Mouse (Mus musculus): ENCODE data around the gene Spns2. TPM values are rescaled to one million over a fixed set of nuclear protein-coding genes. Genes with fewer than 3 reads are reported as not detected.
A peak's percentile ranks its signal among the peaks of the same experiment; 100 is the strongest.

Spns2 gene
- total and polyA plus RNA-seq, 3 experiments: 0.07 to 0.17 (median 0.14) TPM

DNA sequence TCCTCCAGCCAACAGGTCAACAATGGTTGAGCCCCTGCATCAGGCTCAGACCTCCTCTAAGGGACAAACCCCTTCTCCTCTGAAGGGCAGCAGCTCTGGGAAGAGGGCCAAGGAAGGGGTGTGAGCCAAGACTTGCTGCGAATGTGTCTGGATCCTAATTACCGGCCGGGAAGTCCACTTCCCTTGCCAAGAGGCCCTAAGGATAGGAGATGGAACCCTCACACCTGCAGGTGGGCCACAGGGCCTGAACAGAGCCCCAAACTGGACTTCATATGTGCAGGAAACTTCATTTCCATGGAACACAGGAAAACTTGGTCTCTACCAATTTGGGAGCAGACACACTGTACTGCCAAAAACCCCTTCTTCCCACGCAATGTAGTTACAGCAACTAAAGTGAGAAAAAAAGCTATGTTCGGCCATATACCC, 32.9 kb upstream of the Spns2 start:
- no peak for TF ChIP-seq IRF4 (IDR thresholded peaks at IDR 0.05; ENCODE audit: low read depth, low read length)
- TF ChIP-seq GABPA (IDR thresholded peaks at IDR 0.05; ENCODE audit: insufficient replicate concordance, low read depth, low read length): no peak
- TF ChIP-seq ZKSCAN1 (IDR thresholded peaks at IDR 0.05; ENCODE audit: borderline replicate concordance, low read depth, low read length): no peak
- no peak for TF ChIP-seq CTCF (conservative IDR thresholded peaks at IDR 0.05 in 1 of 2, IDR thresholded peaks at IDR 0.05 in 1 of 2; ENCODE audit: low read depth in 2 of 2, low read length in 2 of 2)
- TF ChIP-seq RCOR1 (conservative IDR thresholded peaks at IDR 0.05; ENCODE audit: low read depth, low read length): no peak
- no peak for TF ChIP-seq SIN3A (IDR thresholded peaks at IDR 0.05; ENCODE audit: low read length)
- Histone ChIP-seq H3K9ac (ENCODE audit: insufficient read depth, low read depth) (no peak overlapping the region), H3K27ac (ENCODE audit: insufficient read depth, low read depth) (no peak overlapping the region), H3K27me3 (replicated peaks) (no peaks in the 10 kb centered on the region), H3K4me3 (replicated peaks in 1 of 3; ENCODE audit: low read depth in 2 of 3, low read length in 2 of 3, poor library complexity in 1 of 3) (no peak overlapping the region), H3K4me1 (ENCODE audit: control insufficient read depth in 1 of 2, insufficient read depth in 2 of 2) (peaks cover 5 to 17% of the 10 kb centered on the region in 2 experiments), H3K36me3 (replicated peaks in 1 of 2; ENCODE audit: control insufficient read depth in 1 of 2, insufficient read depth in 1 of 2, low read length in 1 of 2) (no peaks in the 10 kb centered on the region), H3K9me3 (replicated peaks; ENCODE audit: low read length) (no peaks in the 10 kb centered on the region), H3K4me2 (ENCODE audit: insufficient read depth, low read depth, poor library complexity, severe bottlenecking) (no peak overlapping the region), H3K79me2 (replicated peaks; ENCODE audit: control insufficient read depth, extremely low read depth, insufficient read depth, poor library complexity, severe bottlenecking) (no peaks in the 10 kb centered on the region)
- no peak for DNase-seq (ENCODE audit: extremely low read depth)
- in situ Hi-C loops (cut with MboI; ENCODE audit: low pct_ligation_motif_present, low pct_unique_long_range_greater_than_20kb, low sequenced_read_pairs): no loop called here
- dilution Hi-C loops (cut with MboI; ENCODE audit: extremely low pct_ligation_motif_present, extremely low pct_unique_long_range_greater_than_20kb, low sequenced_read_pairs): no loop called here

DNA sequence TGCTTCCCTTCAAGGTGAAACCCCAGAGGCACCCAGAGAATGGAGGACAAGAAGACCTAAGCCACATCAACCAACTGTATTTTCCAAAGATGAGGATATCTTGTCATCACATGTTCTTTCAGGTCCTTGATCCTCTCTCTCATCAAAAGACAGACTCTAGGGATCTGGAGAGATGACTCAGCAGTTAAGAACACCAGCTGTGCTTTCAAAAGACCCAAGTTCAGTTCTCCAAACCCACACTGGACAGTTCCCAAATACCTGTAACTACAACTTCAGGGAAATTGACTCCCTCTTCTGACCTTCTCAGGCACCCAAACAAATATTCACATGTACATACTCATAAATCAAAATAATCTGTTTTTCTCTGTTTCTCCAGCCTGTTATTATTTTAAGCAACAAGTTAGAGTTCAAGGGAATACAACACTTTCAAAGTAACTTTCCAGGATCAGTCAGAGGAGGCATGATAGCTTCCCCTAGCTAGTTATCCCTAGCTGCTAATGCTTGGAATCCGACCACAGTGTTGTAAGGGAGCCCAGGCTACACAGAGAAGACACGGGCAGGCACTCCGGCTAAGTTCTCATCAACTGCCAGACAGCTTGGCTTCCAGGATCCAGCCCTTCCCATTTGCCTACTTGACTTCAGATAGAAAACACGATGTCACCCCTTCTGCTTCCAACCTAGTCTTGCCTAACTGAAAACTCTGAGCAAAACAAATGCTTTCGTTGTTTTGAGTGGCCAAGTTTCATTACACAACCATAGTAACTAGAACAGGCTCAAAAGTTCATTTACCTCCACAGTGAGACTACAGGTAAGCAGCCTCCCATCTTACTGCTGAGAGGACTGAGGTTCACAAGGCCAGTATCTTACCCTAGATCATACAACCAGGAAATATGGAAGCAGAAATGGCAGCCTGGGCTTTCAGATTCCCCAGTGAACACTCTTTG, 32.2 kb upstream of the Spns2 start:
- H3K9ac ChIP-seq (ENCODE audit: insufficient read depth, low read depth): no peak overlapping the region
- DNase-seq (ENCODE audit: extremely low read depth): no peak
- H3K4me1 ChIP-seq (ENCODE audit: control insufficient read depth in 1 of 2, insufficient read depth in 2 of 2): peaks cover 5 to 17% of the 10 kb centered on the region in 2 experiments
- H3K79me2 ChIP-seq (replicated peaks; ENCODE audit: control insufficient read depth, extremely low read depth, insufficient read depth, poor library complexity, severe bottlenecking): no peaks in the 10 kb centered on the region
- H3K9me3 ChIP-seq (replicated peaks; ENCODE audit: low read length): no peaks in the 10 kb centered on the region
- dilution Hi-C loops (cut with MboI; ENCODE audit: extremely low pct_ligation_motif_present, extremely low pct_unique_long_range_greater_than_20kb, low sequenced_read_pairs) (no loop called here), in situ Hi-C loops (cut with MboI; ENCODE audit: low pct_ligation_motif_present, low pct_unique_long_range_greater_than_20kb, low sequenced_read_pairs) (no loop called here)
- no peak overlapping the region for H3K27ac ChIP-seq (ENCODE audit: insufficient read depth, low read depth)
- H3K36me3 ChIP-seq (replicated peaks in 1 of 2; ENCODE audit: control insufficient read depth in 1 of 2, insufficient read depth in 1 of 2, low read length in 1 of 2): no peaks in the 10 kb centered on the region
- no peaks in the 10 kb centered on the region for H3K27me3 ChIP-seq (replicated peaks)
- no peak overlapping the region for H3K4me2 ChIP-seq (ENCODE audit: insufficient read depth, low read depth, poor library complexity, severe bottlenecking)
- H3K4me3 ChIP-seq (replicated peaks in 1 of 3; ENCODE audit: low read depth in 2 of 3, low read length in 2 of 3, poor library complexity in 1 of 3): no peak overlapping the region
- peak; percentile 81 for TF ChIP-seq MAFK (IDR thresholded peaks at IDR 0.05; ENCODE audit: insufficient replicate concordance, low read length)
- no peak for TF ChIP-seq GABPA (IDR thresholded peaks at IDR 0.05; ENCODE audit: insufficient replicate concordance, low read depth, low read length)

DNA sequence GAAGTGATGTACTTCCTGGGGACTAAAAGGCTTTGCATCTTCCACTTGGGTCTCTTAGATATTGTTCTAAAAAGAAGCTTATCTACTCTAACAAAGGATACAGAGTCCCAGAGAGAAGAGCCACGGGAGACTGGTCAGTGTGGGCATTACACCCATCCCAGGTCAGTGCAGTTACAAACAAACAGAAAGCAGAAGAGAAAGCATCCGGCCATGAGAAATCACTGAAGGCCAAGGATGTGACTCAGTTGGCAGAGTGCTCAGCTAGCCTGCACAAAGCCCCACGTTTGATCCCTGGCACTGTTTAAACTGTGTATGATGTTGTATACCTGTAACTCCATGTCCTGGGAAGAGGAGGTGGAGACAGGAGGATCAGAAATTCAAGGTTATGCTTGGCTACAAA, 30.2 kb upstream of the Spns2 start:
- H3K9me3 ChIP-seq (replicated peaks; ENCODE audit: low read length): peaks cover 5% of the 10 kb centered on the region
- in situ Hi-C loops (cut with MboI; ENCODE audit: low pct_ligation_motif_present, low pct_unique_long_range_greater_than_20kb, low sequenced_read_pairs): no loop called here
- H3K9ac ChIP-seq (ENCODE audit: insufficient read depth, low read depth): no peak overlapping the region
- DNase-seq (ENCODE audit: extremely low read depth): no peak
- TF ChIP-seq JUN (IDR thresholded peaks at IDR 0.05; ENCODE audit: insufficient read depth, low read depth, low read length): no peak
- TF ChIP-seq ZMIZ1 (IDR thresholded peaks at IDR 0.05; ENCODE audit: low read depth, low read length): no peak
- TF ChIP-seq JUND (conservative IDR thresholded peaks at IDR 0.05; ENCODE audit: low read depth, low read length): no peak
- no peak for TF ChIP-seq USF2 (conservative IDR thresholded peaks at IDR 0.05; ENCODE audit: low read depth, low read length)
- no peak for TF ChIP-seq MAFK (IDR thresholded peaks at IDR 0.05; ENCODE audit: insufficient replicate concordance, low read length)
- no peak for TF ChIP-seq SMC3 (IDR thresholded peaks at IDR 0.05; ENCODE audit: low read depth, low read length)
- TF ChIP-seq MYC (IDR thresholded peaks at IDR 0.05; ENCODE audit: low read depth, low read length): no peak
- no peak for TF ChIP-seq TCF12 (IDR thresholded peaks at IDR 0.05; ENCODE audit: low read depth, low read length)
- dilution Hi-C loops (cut with MboI; ENCODE audit: extremely low pct_ligation_motif_present, extremely low pct_unique_long_range_greater_than_20kb, low sequenced_read_pairs): no loop called here
- no peaks in the 10 kb centered on the region for H3K27me3 ChIP-seq (replicated peaks)
- H3K27ac ChIP-seq (ENCODE audit: insufficient read depth, low read depth): no peak overlapping the region
- H3K4me3 ChIP-seq (replicated peaks in 1 of 3; ENCODE audit: low read depth in 2 of 3, low read length in 2 of 3, poor library complexity in 1 of 3): no peak overlapping the region
- no peak overlapping the region for H3K4me2 ChIP-seq (ENCODE audit: insufficient read depth, low read depth, poor library complexity, severe bottlenecking)
- peaks cover 5 to 13% of the 10 kb centered on the region in 2 experiments for H3K4me1 ChIP-seq (ENCODE audit: control insufficient read depth in 1 of 2, insufficient read depth in 2 of 2)
- H3K79me2 ChIP-seq (replicated peaks; ENCODE audit: control insufficient read depth, extremely low read depth, insufficient read depth, poor library complexity, severe bottlenecking): no peaks in the 10 kb centered on the region
- no peaks in the 10 kb centered on the region for H3K36me3 ChIP-seq (replicated peaks in 1 of 2; ENCODE audit: control insufficient read depth in 1 of 2, insufficient read depth in 1 of 2, low read length in 1 of 2)

Data from CH12.LX (cell line).